ENCODE assay signal across 11 mouse cellular contexts in genomic region chr2:169636414-169636813, GRCm38 (mm10). TPM values are rescaled to one million over a fixed set of nuclear protein-coding genes. Genes with fewer than 3 reads are reported as not detected.
DNase-seq lines count a peak whose midpoint lies in the region; ATAC-seq and TF ChIP-seq lines count a peak whose summit lies in the region.
"Had no signal": no experiment of that assay in that cellular context is flagged by ENCODE, and none has a peak within 500 bp of the region (broad histone marks: within the 10 kb centered on the region; RNA-seq: fewer than 3 reads in every experiment).

No protein-coding gene starts in this region.

- no peak overlapping the region for H3K27ac ChIP-seq in heart, embryonic 11.5 days (ENCODE audit: low read depth, low read length)
- no peak overlapping the region for H3K27ac ChIP-seq in neural tube, embryonic 11.5 days (ENCODE audit: low read depth, low read length)
- no peak overlapping the region for H3K27ac ChIP-seq in limb, embryonic 14.5 days (replicated peaks; ENCODE audit: low read depth, low read length)
- H3K27ac ChIP-seq in stomach, postnatal 0 days (replicated peaks), result peak overlapping the region; percentile 61
- H3K27ac ChIP-seq in cerebellum, adult 2 months (ENCODE audit: insufficient read depth, low read length), result no peak overlapping the region
- H3K27ac ChIP-seq: macrophage had no signal

- no peaks in the 10 kb centered on the region; the same call in 1 of the 2 replicates for H3K4me1 ChIP-seq in heart, embryonic 11.5 days (ENCODE audit: control insufficient read depth, insufficient read depth, low read length)
- peaks cover 15% of the 10 kb centered on the region; the same call in 1 of the 2 replicates for H3K4me1 ChIP-seq in neural tube, embryonic 11.5 days (ENCODE audit: control insufficient read depth, insufficient read depth, low read length)
- peaks cover 28% of the 10 kb centered on the region for H3K4me1 ChIP-seq in limb, embryonic 14.5 days (ENCODE audit: control insufficient read depth, insufficient read depth, low read length)
- no peaks in the 10 kb centered on the region for H3K4me1 ChIP-seq in stomach, postnatal 0 days (replicated peaks; ENCODE audit: control insufficient read depth, insufficient read depth)
- peaks cover 6% of the 10 kb centered on the region for H3K4me1 ChIP-seq in cerebellum, adult 2 months (ENCODE audit: control insufficient read depth, insufficient read depth, low read length)

- H3K36me3 ChIP-seq in heart, embryonic 11.5 days (ENCODE audit: control insufficient read depth, insufficient read depth, low read length), result no peaks in the 10 kb centered on the region
- H3K36me3 ChIP-seq in neural tube, embryonic 11.5 days (ENCODE audit: control insufficient read depth, insufficient read depth, low read length), result no peaks in the 10 kb centered on the region
- H3K36me3 ChIP-seq in limb, embryonic 14.5 days (ENCODE audit: control insufficient read depth, insufficient read depth, low read length), result no peaks in the 10 kb centered on the region
- no peaks in the 10 kb centered on the region for H3K36me3 ChIP-seq in stomach, postnatal 0 days (ENCODE audit: control insufficient read depth, insufficient read depth, low read length)

- no peak for DNase-seq in heart, adult 11 months
- DNase-seq in neural tube, embryonic 11.5 days (ENCODE audit: low spot score), result no peak
- no peak for DNase-seq in neural tube, embryonic 10.5 days (ENCODE audit: extremely low spot score, low spot score)
- DNase-seq in limb, embryonic 14.5 days (ENCODE audit: low spot score), result peak; percentile 42
- DNase-seq in stomach, postnatal 0 days (ENCODE audit: low spot score), result no peak
- DNase-seq in cerebellum, adult 2 months, result no peak
- no peak for DNase-seq in right cerebral cortex, postnatal 36 days (ENCODE audit: low spot score in 2 of 2)
- DNase-seq: cerebellum, adult 9-11 months; thymus, adult 2 months had no signal

- no peak for ATAC-seq in heart, embryonic 11.5 days (replicated peaks; ENCODE audit: insufficient number of reproducible peaks, low FRiP score, low TSS enrichment)
- ATAC-seq in neural tube, embryonic 11.5 days (ENCODE audit: insufficient read depth, low FRiP score, low TSS enrichment), result no peak
- no peak for ATAC-seq in limb, embryonic 14.5 days (ENCODE audit: low FRiP score, low read depth)
- ATAC-seq in stomach, postnatal 0 days (ENCODE audit: low FRiP score, low TSS enrichment), result no peak

- H3K9ac ChIP-seq in heart, embryonic 11.5 days (ENCODE audit: low read depth, low read length), result no peak overlapping the region
- H3K9ac ChIP-seq in neural tube, embryonic 11.5 days (ENCODE audit: low read length), result no peak overlapping the region
- peak overlapping the region; percentile 87 for H3K9ac ChIP-seq in limb, embryonic 14.5 days (ENCODE audit: low read depth, low read length, severe bottlenecking)
- no peak overlapping the region; the same call in 1 of the 2 replicates for H3K9ac ChIP-seq in stomach, postnatal 0 days (ENCODE audit: low read length)

- TF ChIP-seq POLR2A in limb, embryonic 14.5 days (IDR thresholded peaks at IDR 0.05; ENCODE audit: borderline replicate concordance, extremely low read depth, insufficient read depth, insufficient read length), result no peak
- no peak for TF ChIP-seq POLR2A in cerebellum, adult 2 months (IDR thresholded peaks at IDR 0.05; ENCODE audit: borderline replicate concordance, insufficient read depth, low read length)

- no peaks in the 10 kb centered on the region for H3K27me3 ChIP-seq in heart, embryonic 11.5 days (ENCODE audit: control insufficient read depth, insufficient read depth, low read length)
- no peaks in the 10 kb centered on the region for H3K27me3 ChIP-seq in neural tube, embryonic 11.5 days (ENCODE audit: control insufficient read depth, insufficient read depth, low read length)
- no peaks in the 10 kb centered on the region; the same call in 1 of the 2 replicates for H3K27me3 ChIP-seq in limb, embryonic 14.5 days (ENCODE audit: control insufficient read depth, insufficient read depth, low read length)
- no peaks in the 10 kb centered on the region for H3K27me3 ChIP-seq in stomach, postnatal 0 days (ENCODE audit: control insufficient read depth, insufficient read depth, low read length)
- no peaks in the 10 kb centered on the region for H3K27me3 ChIP-seq in cerebellum, adult 2 months (ENCODE audit: control insufficient read depth, insufficient read depth, low read length)

- H3K9me3 ChIP-seq in heart, embryonic 11.5 days (replicated peaks; ENCODE audit: control insufficient read depth, low read length), result no peaks in the 10 kb centered on the region
- no peaks in the 10 kb centered on the region for H3K9me3 ChIP-seq in neural tube, embryonic 11.5 days (ENCODE audit: control insufficient read depth, low read length)
- H3K9me3 ChIP-seq in limb, embryonic 14.5 days (ENCODE audit: control insufficient read depth, low read length), result no peaks in the 10 kb centered on the region
- no peaks in the 10 kb centered on the region for H3K9me3 ChIP-seq in stomach, postnatal 0 days (ENCODE audit: control insufficient read depth, low read length)

- TF ChIP-seq CTCF in stomach, postnatal 0 days (IDR thresholded peaks at IDR 0.05; ENCODE audit: low read depth), result no peak
- TF ChIP-seq CTCF in cerebellum, adult 2 months (IDR thresholded peaks at IDR 0.05; ENCODE audit: borderline replicate concordance, insufficient read depth, low read depth, low read length), result no peak

- H3K4me2 ChIP-seq in heart, embryonic 11.5 days, result peak overlapping the region; percentile 82; the same call in 1 of the 2 replicates
- peak overlapping the region; percentile 14; the same call in 1 of the 2 replicates for H3K4me2 ChIP-seq in neural tube, embryonic 11.5 days (ENCODE audit: low read depth)
- peak overlapping the region; percentile 89 for H3K4me2 ChIP-seq in limb, embryonic 14.5 days (replicated peaks; ENCODE audit: low read depth, low read length, severe bottlenecking)
- peak overlapping the region; percentile 89 for H3K4me2 ChIP-seq in stomach, postnatal 0 days (replicated peaks; ENCODE audit: low read depth)

- TF ChIP-seq EP300 in stomach, postnatal 0 days (optimal IDR thresholded peaks at IDR 0.05), result no peak

- WGBS in heart, embryonic 11.5 days (ENCODE audit: insufficient replicate concordance), result 58% methylated on average over 4 of the region's 4 CpGs
- 75% methylated on average over 4 of the region's 4 CpGs for WGBS in neural tube, embryonic 11.5 days
- 41% methylated on average over 4 of the region's 4 CpGs for WGBS in limb, embryonic 14.5 days
- 27% methylated on average over 4 of the region's 4 CpGs for WGBS in stomach, postnatal 0 days
- WGBS in cerebellum, adult 2 months, result 71% methylated on average over 4 of the region's 4 CpGs

- H3K4me3 ChIP-seq in heart, embryonic 11.5 days (ENCODE audit: low read depth, low read length), result no peak overlapping the region
- H3K4me3 ChIP-seq in neural tube, embryonic 11.5 days (ENCODE audit: low read depth, low read length), result no peak overlapping the region
- peak overlapping the region; percentile 71 for H3K4me3 ChIP-seq in limb, embryonic 14.5 days (replicated peaks; ENCODE audit: low read length)
- H3K4me3 ChIP-seq in stomach, postnatal 0 days (ENCODE audit: low read depth, low read length), result peak overlapping the region; percentile 21; the same call in 1 of the 2 replicates
- H3K4me3 ChIP-seq in cerebellum, adult 2 months (replicated peaks; ENCODE audit: insufficient read depth, low read depth, low read length), result no peak overlapping the region

RNA-seq across cellular contexts. Expression of gene Tshz2, which starts 3.6 kb away (rescaled TPM):
- 3.3 and 5.3 TPM in 2 replicates for polyA plus RNA-seq in heart, embryonic 11.5 days (2014; fragmentation: Nextera tagmentation; extraction: Ambion mirVana)
- polyA plus RNA-seq in neural tube, embryonic 11.5 days (2014; fragmentation: Nextera tagmentation; extraction: Ambion mirVana), result 9.1 and 9.8 TPM in 2 replicates
- polyA plus RNA-seq in limb, embryonic 14.5 days (2012; rRNA removed), result 28.1 and 29.2 TPM in 2 replicates
- 7.3 and 9.7 TPM in 2 replicates for polyA plus RNA-seq in limb, embryonic 14.5 days (2014; fragmentation: Nextera tagmentation; extraction: Ambion mirVana)
- polyA plus RNA-seq in stomach, postnatal 0 days (2015; fragmentation: Nextera tagmentation; extraction: Ambion mirVana), result 5.4 and 6.7 TPM in 2 replicates
- 12.5 and 16.1 TPM in 2 replicates for polyA plus RNA-seq in cerebellum, adult 2 months (2012; rRNA removed)
- polyA plus RNA-seq: macrophage had no signal

RNA-seq across cellular contexts. Expression of gene Gm11011, which starts 48.9 kb away (rescaled TPM):
- polyA plus RNA-seq in heart, embryonic 11.5 days (2014; fragmentation: Nextera tagmentation; extraction: Ambion mirVana), result not detected in 2 replicates
- not detected in 2 replicates for polyA plus RNA-seq in neural tube, embryonic 11.5 days (2014; fragmentation: Nextera tagmentation; extraction: Ambion mirVana)
- polyA plus RNA-seq in limb, embryonic 14.5 days (2012; rRNA removed), result not detected in 2 replicates
- polyA plus RNA-seq in limb, embryonic 14.5 days (2014; fragmentation: Nextera tagmentation; extraction: Ambion mirVana), result not detected in 2 replicates
- polyA plus RNA-seq in stomach, postnatal 0 days (2015; fragmentation: Nextera tagmentation; extraction: Ambion mirVana), result not detected in 2 replicates
- not detected in 2 replicates for polyA plus RNA-seq in cerebellum, adult 2 months (2012; rRNA removed)
- polyA plus RNA-seq: macrophage; thymus, adult 2 months had no signal

Comparison
In these comparisons a context has a peak if more than half of its experiments do, and no peak if none do; other contexts are left out.
1. H3K4me2 ChIP-seq: peak in every context shown above with its lines; median percentile 89 in limb, embryonic 14.5 days; 89 in stomach, postnatal 0 days; 82 in heart, embryonic 11.5 days; 14 in neural tube, embryonic 11.5 days.
2. H3K4me3 ChIP-seq: peak in limb, embryonic 14.5 days (single experiment) and stomach, postnatal 0 days (single experiment); none in heart, embryonic 11.5 days (single experiment), neural tube, embryonic 11.5 days (single experiment) and cerebellum, adult 2 months (single experiment).